Mouse (Mus musculus): Measurements from ENCODE around the gene Pla2g1b. TPM values are rescaled to one million over a fixed set of nuclear protein-coding genes. Genes with fewer than 3 reads are reported as not detected.
A peak's percentile ranks its signal among the peaks of the same experiment; 100 is the strongest.
"Not testable (repeated sequence)": the region's sequence is repeated elsewhere in the genome, so short reads cannot be mapped to it uniquely, and the experiment has no call there.

The Pla2g1b gene
- polyA plus RNA-seq, 1 experiment = not detected

GRCm38 (mm10) chr5:115498307-115499240 lies 32.5 kb downstream of the Pla2g1b start:
- Histone ChIP-seq H3K79me2 (ENCODE audit: control insufficient read depth, insufficient read depth) (no peaks in the 10 kb centered on the region), H3K36me3 (ENCODE audit: control insufficient read depth, insufficient read depth) (no peaks in the 10 kb centered on the region), H3K79me3 (ENCODE audit: low read depth) (no peaks in the 10 kb centered on the region), H3K27me3 (ENCODE audit: control insufficient read depth, insufficient read depth, insufficient read length) (no peaks in the 10 kb centered on the region), H3K4me3 (ENCODE audit: insufficient read depth, poor library complexity, severe bottlenecking) (no peak overlapping the region), H3ac (ENCODE audit: control insufficient read depth, insufficient read length, low read depth) (no peak overlapping the region)
- TF ChIP-seq MYOG (IDR thresholded peaks at IDR 0.05; ENCODE audit: control insufficient read depth, extremely low read depth, insufficient read length) (no peak), CTCF (IDR thresholded peaks at IDR 0.05; ENCODE audit: control insufficient read depth, insufficient read depth, insufficient read length) (no peak), MAX (IDR thresholded peaks at IDR 0.05) (no peak), MYOD1 (IDR thresholded peaks at IDR 0.05; ENCODE audit: control insufficient read depth, insufficient read length, low read depth) (no peak), FOSL1 (IDR thresholded peaks at IDR 0.05; ENCODE audit: insufficient read depth, low read length, poor library complexity, severe bottlenecking) (no peak), USF1 (IDR thresholded peaks at IDR 0.05; ENCODE audit: low read depth) (no peak), CEBPB (IDR thresholded peaks at IDR 0.05; ENCODE audit: low read depth) (no peak)

- no peaks in the 10 kb centered on the region for H3K79me2 ChIP-seq (ENCODE audit: control insufficient read depth, insufficient read depth)
- TF ChIP-seq CEBPB (IDR thresholded peaks at IDR 0.05; ENCODE audit: low read depth) (no peak), USF1 (IDR thresholded peaks at IDR 0.05; ENCODE audit: low read depth) (no peak), CTCF (IDR thresholded peaks at IDR 0.05; ENCODE audit: control insufficient read depth, insufficient read depth, insufficient read length) (no peak), MYOD1 (IDR thresholded peaks at IDR 0.05; ENCODE audit: control insufficient read depth, insufficient read length, low read depth) (no peak), FOSL1 (IDR thresholded peaks at IDR 0.05; ENCODE audit: insufficient read depth, low read length, poor library complexity, severe bottlenecking) (no peak)
- no peaks in the 10 kb centered on the region for H3K27me3 ChIP-seq (ENCODE audit: control insufficient read depth, insufficient read depth, insufficient read length)
- no peaks in the 10 kb centered on the region for H3K36me3 ChIP-seq (ENCODE audit: control insufficient read depth, insufficient read depth)
- no peak overlapping the region for H3K4me3 ChIP-seq (ENCODE audit: insufficient read depth, poor library complexity, severe bottlenecking)
- no peaks in the 10 kb centered on the region for H3K79me3 ChIP-seq (ENCODE audit: low read depth)
- H3ac ChIP-seq (ENCODE audit: control insufficient read depth, insufficient read length, low read depth) = no peak overlapping the region
Observed at GRCm38 (mm10) chr5:115500383-115500935, 34.4 kb downstream of the Pla2g1b start.

- Histone ChIP-seq H3K79me2 (ENCODE audit: control insufficient read depth, insufficient read depth) (peaks cover 15% of the 10 kb centered on the region), H3K36me3 (ENCODE audit: control insufficient read depth, insufficient read depth) (no peaks in the 10 kb centered on the region), H3K79me3 (ENCODE audit: low read depth) (peaks cover 12% of the 10 kb centered on the region), H3ac (ENCODE audit: control insufficient read depth, insufficient read length, low read depth) (no peak overlapping the region), H3K4me3 (ENCODE audit: insufficient read depth, poor library complexity, severe bottlenecking) (no peak overlapping the region), H3K27me3 (ENCODE audit: control insufficient read depth, insufficient read depth, insufficient read length) (no peaks in the 10 kb centered on the region)
- peak; percentile 77 for TF ChIP-seq USF1 (IDR thresholded peaks at IDR 0.05; ENCODE audit: low read depth)
- no peak for TF ChIP-seq CEBPB (IDR thresholded peaks at IDR 0.05; ENCODE audit: low read depth)
- TF ChIP-seq MYOD1 (IDR thresholded peaks at IDR 0.05; ENCODE audit: control insufficient read depth, insufficient read length, low read depth) = no peak
- no peak for TF ChIP-seq MYOG (IDR thresholded peaks at IDR 0.05; ENCODE audit: control insufficient read depth, extremely low read depth, insufficient read length)
Observed at GRCm38 (mm10) chr5:115503035-115503434, 37.0 kb downstream of the Pla2g1b start.

GRCm38 (mm10) chr5:115505617-115506016 lies 39.6 kb downstream of the Pla2g1b start:
- not testable (repeated sequence) for H3K27me3 ChIP-seq (ENCODE audit: control insufficient read depth, insufficient read depth, insufficient read length); H3K36me3 ChIP-seq (ENCODE audit: control insufficient read depth, insufficient read depth); H3K4me3 ChIP-seq (ENCODE audit: insufficient read depth, poor library complexity, severe bottlenecking); H3ac ChIP-seq (ENCODE audit: control insufficient read depth, insufficient read length, low read depth)
- peaks cover 41% of the 10 kb centered on the region for H3K79me2 ChIP-seq (ENCODE audit: control insufficient read depth, insufficient read depth)
- peaks cover 38% of the 10 kb centered on the region for H3K79me3 ChIP-seq (ENCODE audit: low read depth)

- peak within 1 kb of the TSS; percentile 87 for H3ac ChIP-seq (ENCODE audit: control insufficient read depth, insufficient read length, low read depth)
- H3K36me3 ChIP-seq (ENCODE audit: control insufficient read depth, insufficient read depth) = no peaks in the 10 kb centered on the region
- peak within 1 kb of the TSS; percentile 78 for H3K4me3 ChIP-seq (ENCODE audit: insufficient read depth, poor library complexity, severe bottlenecking)
- peaks cover 46% of the 10 kb centered on the region for H3K79me3 ChIP-seq (ENCODE audit: low read depth)
- H3K79me2 ChIP-seq (ENCODE audit: control insufficient read depth, insufficient read depth) = peaks cover 51% of the 10 kb centered on the region
- peak; percentile 99 for TF ChIP-seq CTCF (IDR thresholded peaks at IDR 0.05; ENCODE audit: control insufficient read depth, insufficient read depth, insufficient read length)
- TF ChIP-seq MYOG (IDR thresholded peaks at IDR 0.05; ENCODE audit: control insufficient read depth, extremely low read depth, insufficient read length) = no peak
- H3K27me3 ChIP-seq (ENCODE audit: control insufficient read depth, insufficient read depth, insufficient read length) = no peaks in the 10 kb centered on the region
Observed at GRCm38 (mm10) chr5:115506454-115507201, 40.6 kb downstream of the Pla2g1b start, which contains the start of gene Pxn. Gene Pxn, plus strand, starts transcription at chr5:115506676.
